Mouse (Mus musculus) C2C12 (cell line): ENCODE data around the gene Asic3. TPM values are rescaled to one million over a fixed set of nuclear protein-coding genes. Genes with fewer than 3 reads are reported as not detected.
"Not testable (repeated sequence)": the region's sequence is repeated elsewhere in the genome, so short reads cannot be mapped to it uniquely, and the experiment has no call there.

Experiments
- H3K27me3 ChIP-seq: one replicate; pipeline ENCODE4 v1.6.1; 2011; ENCODE audit not compliant: control insufficient read depth, insufficient read depth, insufficient read length
- H3K36me3 ChIP-seq: one replicate; pipeline ENCODE4 v1.6.1; 2011; ENCODE audit not compliant: control insufficient read depth, insufficient read depth
- H3K4me3 ChIP-seq: one replicate; pipeline ENCODE4 v1.5.1; 2011; ENCODE audit warnings: mild to moderate bottlenecking, control low read depth; ENCODE audit not compliant: poor library complexity, insufficient read depth, severe bottlenecking
- H3K79me2 ChIP-seq: one replicate; pipeline ENCODE4 v1.6.1; 2011; ENCODE audit not compliant: control insufficient read depth, insufficient read depth
- H3K79me3 ChIP-seq: one replicate; pipeline ENCODE4 v1.6.1; 2011; ENCODE audit warnings: low read depth, control low read depth
- H3ac ChIP-seq: one replicate; pipeline ENCODE3; 2011; ENCODE audit warnings: low read depth; ENCODE audit not compliant: control insufficient read depth, insufficient read length
- CEBPB ChIP-seq: IDR thresholded peaks from one replicate; pipeline ENCODE4 v1.6.1; 2011; ENCODE audit warnings: low read depth, mild to moderate bottlenecking, control low read depth, moderate library complexity
- CTCF ChIP-seq: IDR thresholded peaks from one replicate; pipeline ENCODE4 v1.5.1; 2011; ENCODE audit not compliant: control insufficient read depth, insufficient read depth, insufficient read length
- FOSL1 ChIP-seq: IDR thresholded peaks from one replicate; pipeline ENCODE4 v1.8.0; 2011; ENCODE audit warnings: mild to moderate bottlenecking, low read length; ENCODE audit not compliant: poor library complexity, insufficient read depth, severe bottlenecking
- MAX ChIP-seq: IDR thresholded peaks from one replicate; pipeline ENCODE4 v1.6.1; 2011; ENCODE audit warnings: mild to moderate bottlenecking, control low read depth
- MYOD1 ChIP-seq: IDR thresholded peaks from one replicate; pipeline ENCODE4 v1.6.1; 2011; ENCODE audit warnings: low read depth; ENCODE audit not compliant: control insufficient read depth, insufficient read length
- MYOG ChIP-seq: IDR thresholded peaks from one replicate; pipeline ENCODE4 v1.6.1; 2011; ENCODE audit not compliant: control insufficient read depth, insufficient read length; ENCODE audit errors: extremely low read depth
- USF1 ChIP-seq: IDR thresholded peaks from one replicate; pipeline ENCODE4 v1.6.1; 2011; ENCODE audit warnings: low read depth, mild to moderate bottlenecking, control low read depth, moderate library complexity
- polyA plus RNA-seq: library from polyadenylated mRNA; unstranded; fragments of >200 nt; fragmentation: generic; extraction: Trizol; gene quantifications from one replicate; pipeline ENCODE4 v1.2.1, GENCODE M21; 2012; ENCODE audit warnings: missing spikeins

Gene Asic3
- polyA plus RNA-seq, 1 experiment, result 0.19 TPM

GRCm38 (mm10) chr5:24389658-24390020, 23.6 kb upstream of the Asic3 start:
- Histone ChIP-seq H3ac (no peak overlapping the region), H3K27me3 (no peaks in the 10 kb centered on the region), H3K36me3 (no peaks in the 10 kb centered on the region), H3K4me3 (no peak overlapping the region), H3K79me2 (no peaks in the 10 kb centered on the region), H3K79me3 (no peaks in the 10 kb centered on the region)
- no peak for TF ChIP-seq USF1
- TF ChIP-seq CTCF, result no peak
- no peak for TF ChIP-seq MYOG
- no peak for TF ChIP-seq FOSL1
- no peak for TF ChIP-seq MYOD1
- TF ChIP-seq CEBPB, result no peak
- TF ChIP-seq MAX, result no peak

DNA sequence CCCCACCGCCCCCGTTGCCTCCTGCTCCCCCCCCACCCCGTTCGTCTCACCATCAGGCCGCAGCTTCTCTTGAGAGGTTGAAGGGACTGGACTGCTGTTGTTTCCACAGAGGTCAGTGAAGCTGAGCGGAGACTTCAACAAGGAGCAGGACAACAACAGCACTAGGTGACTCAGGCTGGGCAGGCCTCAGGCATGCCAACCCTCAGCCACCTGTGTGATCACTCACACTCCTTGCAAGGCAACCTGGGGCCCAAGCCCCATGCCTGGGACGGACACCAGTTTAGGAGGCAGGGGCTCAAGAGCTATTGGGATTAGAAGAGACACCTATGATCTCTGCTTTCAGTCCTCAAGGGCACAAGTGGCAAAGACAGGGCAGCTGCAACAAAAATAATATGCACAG, 21.3 kb upstream of the Asic3 start, which contains the start of gene Atg9b:
Gene Atg9b (minus strand): TSS at position 280 of the 400 bp plus-strand sequence.
- Histone ChIP-seq H3K36me3 (no peaks in the 10 kb centered on the region), H3K79me2 (no peaks in the 10 kb centered on the region), H3K27me3 (no peaks in the 10 kb centered on the region), H3ac (no peak within 1 kb of the TSS), H3K79me3 (no peaks in the 10 kb centered on the region), H3K4me3 (no peak within 1 kb of the TSS)
- TF ChIP-seq CEBPB, result no peak
- TF ChIP-seq USF1, result no peak
- no peak for TF ChIP-seq MYOG
- no peak for TF ChIP-seq MAX
- no peak for TF ChIP-seq FOSL1
- TF ChIP-seq CTCF, result no peak
- TF ChIP-seq MYOD1, result no peak

DNA sequence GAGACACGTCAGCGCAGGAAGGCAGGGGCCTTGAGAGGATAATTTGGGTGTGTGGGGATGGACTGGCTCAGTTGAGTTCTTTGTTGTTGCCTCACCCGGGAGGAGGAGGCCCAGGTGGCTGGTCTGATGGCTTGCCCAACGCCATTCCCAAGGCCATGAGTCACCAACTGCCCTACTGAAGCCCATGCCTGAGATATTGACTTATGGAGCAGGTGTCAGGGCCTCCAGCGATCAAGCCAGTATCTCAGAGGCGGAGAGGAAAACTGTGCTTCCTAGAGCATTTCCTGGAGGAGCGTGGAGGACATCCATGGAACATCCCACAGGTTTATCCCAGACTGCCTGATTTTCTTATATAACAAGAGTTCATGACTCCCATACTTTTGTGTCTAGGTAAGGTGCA, 20.5 kb upstream of the Asic3 start:
- H3K79me3 ChIP-seq, result no peaks in the 10 kb centered on the region
- TF ChIP-seq CTCF (no peak), MAX (no peak), FOSL1 (peak; percentile 16), USF1 (no peak), CEBPB (peak; percentile 85), MYOD1 (peak; percentile 53)
- H3K36me3 ChIP-seq, result no peaks in the 10 kb centered on the region
- H3ac ChIP-seq, result no peak overlapping the region
- no peak overlapping the region for H3K4me3 ChIP-seq
- no peaks in the 10 kb centered on the region for H3K27me3 ChIP-seq
- H3K79me2 ChIP-seq, result no peaks in the 10 kb centered on the region

DNA sequence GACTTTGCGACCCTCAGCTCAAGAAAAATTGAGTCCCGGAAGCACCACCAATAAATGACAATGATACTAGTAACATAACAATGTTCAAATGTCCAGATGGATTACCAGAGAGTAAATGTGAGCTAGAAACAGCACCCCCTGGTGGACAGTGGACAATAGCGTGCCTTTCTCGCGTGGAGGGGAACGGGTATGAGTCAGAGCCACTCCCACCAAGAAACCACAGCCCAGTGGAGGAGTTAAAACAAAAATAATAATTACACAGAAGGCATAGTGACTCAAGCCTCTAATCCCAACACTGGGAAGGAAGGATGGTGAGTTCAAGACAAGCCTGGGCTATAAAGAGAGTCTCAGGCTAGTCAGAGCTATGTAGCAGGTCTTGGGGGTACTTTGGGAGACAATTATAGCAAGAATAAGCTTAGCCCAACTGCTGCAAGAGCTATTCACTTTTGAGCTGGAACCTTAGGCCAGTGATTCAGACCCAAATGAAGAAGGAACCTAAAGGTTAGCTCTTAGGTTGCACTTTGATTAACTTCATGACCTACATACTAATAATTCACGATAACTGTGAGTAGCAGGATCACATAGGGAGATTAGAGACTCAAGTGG, 19.7 kb upstream of the Asic3 start, which contains the start of gene Abcb8:
Gene Abcb8 (plus strand): TSS at position 272 of the 606 bp plus-strand sequence.
- Histone ChIP-seq H3K79me2 (no peaks in the 10 kb centered on the region), H3K27me3 (no peaks in the 10 kb centered on the region), H3K36me3 (no peaks in the 10 kb centered on the region), H3K79me3 (no peaks in the 10 kb centered on the region), H3K4me3 (peak within 1 kb of the TSS; percentile 38), H3ac (peak within 1 kb of the TSS; percentile 46)
- TF ChIP-seq CEBPB, result no peak
- TF ChIP-seq MYOG, result no peak
- TF ChIP-seq MYOD1, result no peak
- peak; percentile 77 for TF ChIP-seq MAX
- peak; percentile 81 for TF ChIP-seq FOSL1
- TF ChIP-seq CTCF, result peak; percentile 72
- no peak for TF ChIP-seq USF1

DNA sequence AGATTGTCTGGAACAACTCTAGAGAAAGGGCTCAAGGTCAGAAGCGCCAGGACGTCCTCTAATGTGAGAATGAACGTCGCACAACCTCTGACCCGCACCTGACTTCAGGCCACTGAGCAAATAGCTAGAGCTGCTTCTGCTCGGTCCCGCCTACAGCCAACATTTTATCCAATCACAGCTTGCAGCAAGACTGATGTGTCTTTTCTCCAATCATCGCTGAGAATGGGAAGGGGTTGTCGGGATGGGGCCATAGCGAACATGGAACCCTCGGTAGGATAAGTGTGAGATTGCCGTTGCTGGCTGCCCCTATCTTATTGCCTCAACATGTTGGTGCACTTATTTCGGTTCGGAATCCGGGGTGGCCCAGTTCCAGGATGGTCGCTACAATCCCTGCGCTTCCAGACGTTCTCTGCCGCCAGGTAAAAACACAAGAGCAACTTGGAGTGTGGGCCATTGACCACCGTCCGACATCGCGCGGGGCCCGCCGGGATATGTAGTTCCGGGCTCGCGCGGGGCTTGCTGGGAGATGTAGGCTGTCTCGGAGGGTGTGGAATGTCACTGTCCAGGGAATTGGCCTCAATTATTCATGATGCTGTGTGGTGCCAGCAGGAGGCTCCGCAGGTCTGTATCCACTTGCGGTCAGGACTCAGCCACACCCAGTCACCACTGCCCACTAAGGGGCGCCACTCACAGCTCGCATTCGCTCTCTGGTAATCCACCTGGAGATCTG, 18.9 kb upstream of the Asic3 start:
- H3K27me3 ChIP-seq, result no peaks in the 10 kb centered on the region
- peak overlapping the region; percentile 38 for H3K4me3 ChIP-seq
- no peaks in the 10 kb centered on the region for H3K79me2 ChIP-seq
- peak overlapping the region; percentile 46 for H3ac ChIP-seq
- TF ChIP-seq CTCF, result peak; percentile 92
- TF ChIP-seq FOSL1, result no peak
- no peak for TF ChIP-seq MAX
- H3K79me3 ChIP-seq, result no peaks in the 10 kb centered on the region
- H3K36me3 ChIP-seq, result no peaks in the 10 kb centered on the region

DNA sequence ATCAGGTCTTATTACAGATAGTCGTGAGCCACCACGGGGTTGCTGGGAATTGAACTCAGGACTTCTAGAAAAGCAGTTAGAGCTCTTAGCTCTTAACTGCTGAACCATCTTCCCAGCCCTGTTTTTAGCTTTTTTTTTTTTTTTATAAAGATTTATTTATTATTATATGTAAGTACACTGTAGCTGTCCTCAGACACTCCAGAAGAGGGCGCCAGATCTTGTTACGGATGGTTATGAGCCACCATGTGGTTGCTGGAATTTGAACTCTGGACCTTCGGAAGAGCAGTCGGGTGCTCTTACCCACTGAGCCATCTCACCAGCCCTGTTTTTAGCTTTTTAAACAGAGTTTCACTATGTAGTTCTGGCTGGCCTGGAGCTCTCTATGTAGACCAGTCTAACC, 16.9 kb upstream of the Asic3 start:
- H3K79me3 ChIP-seq, H3K27me3 ChIP-seq, H3ac ChIP-seq, H3K4me3 ChIP-seq, H3K36me3 ChIP-seq, H3K79me2 ChIP-seq: not testable (repeated sequence)
